Mouse (Mus musculus) monocyte, adult 59 days (primary cell): ENCODE measurements around the gene Trim29. TPM values are rescaled to one million over a fixed set of nuclear protein-coding genes. Genes with fewer than 3 reads are reported as not detected.

Experiments used
- total RNA-seq, 2 experiments: library from RNA; stranded (reverse); gene quantifications; one replicate each; pipeline ENCODE4 v1.2.4; 2023

The Trim29 gene
- under 1 TPM in 1 of 2 experiments, not detected in 1; 0.39 TPM for total RNA-seq

DNA sequence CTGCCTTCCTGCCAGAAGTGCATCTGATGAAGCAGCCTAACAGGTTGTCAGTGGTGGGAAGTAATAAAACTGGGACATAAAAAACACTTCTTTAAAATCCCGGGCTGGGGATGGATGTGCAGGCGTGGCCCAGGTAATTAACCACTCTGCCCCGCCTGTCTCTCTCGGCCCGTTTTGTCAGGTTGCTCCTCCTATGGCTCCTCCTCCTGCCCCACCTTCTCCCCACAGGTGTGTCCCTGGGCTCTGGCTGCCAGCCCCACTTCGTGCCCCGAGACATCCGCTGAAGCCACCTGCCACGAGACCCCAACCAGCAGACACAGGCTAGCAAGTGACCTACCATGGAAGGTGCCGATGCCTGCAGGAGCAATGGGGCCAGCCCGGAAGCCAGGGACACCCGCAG, at the start of gene Trim29:
Gene Trim29 (plus strand): TSS at position 311 of the 400 bp plus-strand sequence.

Other genes with a start within 250 kb of the Trim29 start
- 10 to 100 TPM; 11.2 to 15.3 TPM for gene Arhgef12, start 203.6 kb upstream of the Trim29 start, total RNA-seq
- gene Tmem136, start 194.3 kb upstream of the Trim29 start, total RNA-seq = not detected
- gene Pou2f3, start 100.5 kb upstream of the Trim29 start, total RNA-seq = not detected
- 1 to 10 TPM; 4.8 to 5.1 TPM for gene Oaf, start 70.9 kb upstream of the Trim29 start, total RNA-seq